Mouse (Mus musculus) large intestine, adult 2 months (tissue): ENCODE data around the gene Serpina3n. TPM values are rescaled to one million over a fixed set of nuclear protein-coding genes. Genes with fewer than 3 reads are reported as not detected.
"Not testable (repeated sequence)": the region's sequence is repeated elsewhere in the genome, so short reads cannot be mapped to it uniquely, and the experiment has no call there.

ENCODE experiments used
- DNase-seq: peaks from one replicate; pipeline ENCODE4 v3.0.0-alpha.2; 2012; ENCODE audit warnings: low read depth, low spot score
- WGBS: fragments of 180-500 bp; shearing (Covaris S2); methylation state at CpG from one replicate; pipeline ENCODE4 v1.1.7; 2018; 5-methylcytosine and 5-hydroxymethylcytosine counted together
- polyA plus RNA-seq: library from polyadenylated mRNA; depleted of rRNA; stranded (reverse); fragments of >200 nt; gene quantifications from 2 replicates; pipeline ENCODE4 v1.2.3, GENCODE M21; 2012; rRNA removed

Serpina3n gene
- polyA plus RNA-seq, 1 experiment: 22.7 TPM

- no peak for DNase-seq
- 72% methylated on average over 10 of the region's 10 CpGs for WGBS
These were observed 24.8 kb downstream of the Serpina3n start for GRCm38 (mm10) chr12:104431359-104431758.

- 26% methylated on average over 7 of the region's 7 CpGs for WGBS
- DNase-seq: no peak
These were observed 26.7 kb downstream of the Serpina3n start for GRCm38 (mm10) chr12:104433214-104433613.

- 44% methylated on average over 20 of the region's 20 CpGs for WGBS
These were observed 27.6 kb downstream of the Serpina3n start for GRCm38 (mm10) chr12:104433951-104434735.

GRCm38 (mm10) chr12:104440087-104440760 is 33.7 kb downstream of the Serpina3n start:
- 18% methylated on average over 22 of the region's 22 CpGs for WGBS
- peak; percentile 38 for DNase-seq

More at GRCm38 (mm10) chr12:104433951-104434735, 27.6 kb downstream of the Serpina3n start:
- no peak for DNase-seq

- WGBS: 80% methylated on average over 11 of the region's 11 CpGs
- DNase-seq: no peak
These were observed 37.2 kb downstream of the Serpina3n start for GRCm38 (mm10) chr12:104443716-104444115.

- DNase-seq: not testable (repeated sequence)
- 89% methylated on average over 25 of the region's 25 CpGs for WGBS
These were observed 40.5 kb downstream of the Serpina3n start for GRCm38 (mm10) chr12:104447056-104447455.

GRCm38 (mm10) chr12:104448099-104448498 is 41.6 kb downstream of the Serpina3n start:
- 36% methylated on average over 13 of the region's 13 CpGs for WGBS
- DNase-seq: peak; percentile 25

- DNase-seq: no peak
- WGBS: 51% methylated on average over 10 of the region's 10 CpGs
These were observed 43.7 kb downstream of the Serpina3n start for GRCm38 (mm10) chr12:104450257-104450656.

GRCm38 (mm10) chr12:104453002-104453401 is 46.5 kb downstream of the Serpina3n start:
- no peak for DNase-seq
- 72% methylated on average over 1 of the region's 1 CpGs for WGBS

GRCm38 (mm10) chr12:104459377-104459776 is 52.8 kb downstream of the Serpina3n start:
- DNase-seq: no peak
- 68% methylated on average over 6 of the region's 6 CpGs for WGBS

- WGBS: 43% methylated on average over 8 of the region's 8 CpGs
- DNase-seq: no peak
These were observed 54.8 kb downstream of the Serpina3n start for GRCm38 (mm10) chr12:104461372-104461771.

Other genes with a start within 250 kb of the Serpina3n start
- 2.5 and 2.6 TPM in 2 replicates for gene Serpina3f, start 192.2 kb upstream of the Serpina3n start, polyA plus RNA-seq
- gene Serpina3g, start 170.5 kb upstream of the Serpina3n start, polyA plus RNA-seq: 26.2 and 27.5 TPM in 2 replicates
- gene Serpina3i, start 143.6 kb upstream of the Serpina3n start, polyA plus RNA-seq: 0.22 and 0.42 TPM in 2 replicates
- not detected in 2 replicates for gene Serpina3j, start 92.2 kb upstream of the Serpina3n start, polyA plus RNA-seq
- 0.05 TPM in 1 of 2 replicates, not detected in the other for gene Serpina3k, start 68.2 kb upstream of the Serpina3n start, polyA plus RNA-seq
- gene Serpina3m, start 68.2 kb upstream of the Serpina3n start, polyA plus RNA-seq: 0.11 and 0.16 TPM in 2 replicates
- not detected in 2 replicates for gene Gsc, start 66.6 kb downstream of the Serpina3n start, polyA plus RNA-seq